Mouse (Mus musculus): ENCODE data around the gene 9430015G10Rik.

- TF ChIP-seq CTCF (IDR thresholded peaks at IDR 0.05; ENCODE audit: low read depth) (no peak), EP300 (IDR thresholded peaks at IDR 0.05; ENCODE audit: low read depth) (no peak)
Observed at GRCm38 (mm10) chr4:156133943-156134605, 24.3 kb downstream of the 9430015G10Rik start.
